Mouse (Mus musculus) testis, adult 2 months (tissue): Measurements from ENCODE around the gene 4931428F04Rik.
"Not testable (repeated sequence)": the region's sequence is repeated elsewhere in the genome, so short reads cannot be mapped to it uniquely, and the experiment has no call there.

Source experiments
- CTCF ChIP-seq: fragments of 200-500 bp; IDR thresholded peaks from 2 replicates; pipeline ENCODE4 v1.5.1; 2012; ENCODE audit warnings: low read depth, mild to moderate bottlenecking, inconsistent platforms, low read length, moderate library complexity; ENCODE audit not compliant: control insufficient read depth, insufficient read depth, insufficient replicate concordance
- POLR2A ChIP-seq: fragments of 200-500 bp; IDR thresholded peaks from 2 replicates; pipeline ENCODE4 v1.6.1; 2012; ENCODE audit warnings: low read depth, mild to moderate bottlenecking, inconsistent platforms, low read length, moderate library complexity; ENCODE audit not compliant: control insufficient read depth

DNA sequence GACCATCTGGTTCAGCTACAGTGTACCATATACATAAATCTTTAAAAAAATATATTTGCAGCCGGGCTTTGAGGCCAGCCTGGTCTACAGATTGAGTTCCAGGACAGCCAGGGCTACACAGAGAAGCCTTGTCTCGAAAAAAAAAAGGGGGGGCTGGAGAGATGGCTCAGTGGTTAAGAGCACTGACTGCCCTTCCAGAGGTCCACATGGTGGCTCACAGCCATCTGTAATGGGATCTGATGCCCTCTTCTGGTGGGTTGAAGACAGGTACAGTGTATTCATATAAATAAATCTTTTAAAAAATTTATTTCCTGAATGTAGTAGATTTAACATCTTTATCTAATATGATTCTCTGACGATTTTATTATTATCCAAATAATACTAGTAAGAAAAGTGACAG is 2.1 kb upstream of the 4931428F04Rik start:
- not testable (repeated sequence) for TF ChIP-seq CTCF, POLR2A
